Mouse (Mus musculus) neutrophil, adult 5-6 weeks (primary cell): ENCODE measurements around the gene Cdkn2aipnl. TPM values are rescaled to one million over a fixed set of nuclear protein-coding genes. Genes with fewer than 3 reads are reported as not detected.
A peak's percentile ranks its signal among the peaks of the same experiment; 100 is the strongest.

Experiments used
- ATAC-seq: fragments of 151-379, 151-347 bp; 2 replicates; pipeline ENCODE4 v1.8.0; 2017; ENCODE audit warnings: mild to moderate bottlenecking, moderate TSS enrichment; ENCODE audit not compliant: insufficient number of reproducible peaks, poor library complexity, low FRiP score, severe bottlenecking; ENCODE audit errors: extremely low read depth
- total RNA-seq: library from RNA; stranded (forward); fragments of 200-1000 nt; gene quantifications from 2 replicates; pipeline ENCODE4 v1.2.3, GENCODE M21; 2017

The Cdkn2aipnl gene
- 37.9 and 40.5 TPM in 2 replicates for total RNA-seq

DNA sequence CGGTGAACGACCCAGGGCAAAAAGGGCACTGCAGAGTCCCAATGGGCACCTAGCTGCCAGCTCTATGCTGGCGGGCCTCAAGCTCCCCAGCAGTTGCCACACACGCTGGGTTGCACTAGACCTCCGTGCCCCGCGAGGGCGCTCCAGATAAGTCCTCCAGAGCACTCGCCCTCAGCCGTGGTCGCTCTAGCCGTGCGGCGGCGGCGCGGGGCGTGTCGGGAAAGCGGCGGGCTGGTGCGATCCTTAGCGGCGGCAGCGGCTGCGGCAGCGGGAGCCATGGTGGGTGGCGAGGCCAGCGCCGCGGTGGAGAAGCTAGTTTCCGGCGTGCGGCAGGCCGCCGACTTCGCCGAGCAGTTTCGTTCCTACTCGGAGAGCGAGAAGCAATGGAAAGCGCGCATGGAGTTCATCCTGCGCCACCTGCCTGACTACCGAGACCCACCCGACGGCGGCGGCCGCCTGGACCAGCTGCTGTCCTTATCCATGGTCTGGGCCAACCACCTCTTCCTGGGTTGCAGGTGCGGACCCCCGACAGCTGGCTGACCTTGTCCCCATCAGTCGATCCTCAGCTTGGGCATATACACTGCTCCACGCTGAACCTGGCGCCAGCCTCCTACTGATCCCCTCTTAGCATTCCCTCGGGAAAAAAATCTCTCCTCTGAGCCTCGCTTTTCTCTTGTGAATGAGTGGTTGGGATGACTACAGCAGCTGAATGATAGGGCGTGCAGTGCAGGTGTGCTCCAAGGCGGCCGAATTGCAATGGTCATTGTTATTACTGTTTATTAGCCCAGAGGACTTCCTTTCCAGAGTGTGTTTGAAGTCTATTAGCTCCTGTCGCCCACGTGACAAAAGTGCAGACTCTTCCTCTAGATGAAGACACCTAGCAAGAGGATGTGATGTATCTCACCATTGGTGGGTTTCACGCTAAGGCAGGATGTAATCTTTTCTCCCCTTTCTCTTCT lies at the start of gene Cdkn2aipnl:
Gene Cdkn2aipnl (plus strand): TSS at position 219 of the 959 bp plus-strand sequence.
- ATAC-seq: peak; percentile 98

DNA sequence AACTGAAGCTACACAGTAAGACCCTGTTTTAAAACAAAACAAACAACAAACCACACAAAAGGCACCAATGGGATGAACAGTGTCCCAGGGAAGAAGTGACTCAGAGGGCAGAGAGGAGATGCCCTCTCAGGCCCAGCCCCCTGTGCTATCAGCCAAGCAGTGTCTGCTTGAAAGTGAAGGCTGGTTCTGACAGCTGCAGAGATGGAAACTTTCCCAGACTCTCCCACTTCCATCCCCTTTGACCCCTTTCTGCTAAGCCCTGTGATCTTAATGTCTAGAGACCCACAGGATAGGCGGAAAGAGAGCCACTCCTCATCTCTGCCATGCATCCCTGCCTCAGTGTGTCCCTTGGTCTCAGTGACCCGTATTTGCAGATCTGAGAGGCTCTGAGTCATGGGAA lies 49.5 kb upstream of the Cdkn2aipnl start:
- no peak for ATAC-seq

DNA sequence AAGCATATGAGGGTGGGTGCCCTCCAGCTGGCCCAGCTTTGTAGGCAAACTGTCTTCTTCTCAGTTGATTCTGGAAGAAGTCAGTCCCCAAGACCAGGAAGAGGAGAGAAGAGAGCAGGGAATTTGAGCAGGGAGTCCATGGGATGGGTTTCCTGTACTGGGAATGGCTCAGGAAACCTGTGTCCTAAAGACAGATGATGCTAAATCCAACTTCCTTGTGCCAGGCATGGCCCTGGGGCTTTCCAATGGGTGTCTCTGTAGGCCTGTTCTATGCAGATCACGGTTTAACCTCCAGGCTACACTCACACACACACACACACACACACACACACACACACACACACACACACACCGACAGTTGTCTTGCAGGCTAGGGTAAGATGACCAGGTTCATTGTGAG lies 48.9 kb upstream of the Cdkn2aipnl start:
- no peak for ATAC-seq

DNA sequence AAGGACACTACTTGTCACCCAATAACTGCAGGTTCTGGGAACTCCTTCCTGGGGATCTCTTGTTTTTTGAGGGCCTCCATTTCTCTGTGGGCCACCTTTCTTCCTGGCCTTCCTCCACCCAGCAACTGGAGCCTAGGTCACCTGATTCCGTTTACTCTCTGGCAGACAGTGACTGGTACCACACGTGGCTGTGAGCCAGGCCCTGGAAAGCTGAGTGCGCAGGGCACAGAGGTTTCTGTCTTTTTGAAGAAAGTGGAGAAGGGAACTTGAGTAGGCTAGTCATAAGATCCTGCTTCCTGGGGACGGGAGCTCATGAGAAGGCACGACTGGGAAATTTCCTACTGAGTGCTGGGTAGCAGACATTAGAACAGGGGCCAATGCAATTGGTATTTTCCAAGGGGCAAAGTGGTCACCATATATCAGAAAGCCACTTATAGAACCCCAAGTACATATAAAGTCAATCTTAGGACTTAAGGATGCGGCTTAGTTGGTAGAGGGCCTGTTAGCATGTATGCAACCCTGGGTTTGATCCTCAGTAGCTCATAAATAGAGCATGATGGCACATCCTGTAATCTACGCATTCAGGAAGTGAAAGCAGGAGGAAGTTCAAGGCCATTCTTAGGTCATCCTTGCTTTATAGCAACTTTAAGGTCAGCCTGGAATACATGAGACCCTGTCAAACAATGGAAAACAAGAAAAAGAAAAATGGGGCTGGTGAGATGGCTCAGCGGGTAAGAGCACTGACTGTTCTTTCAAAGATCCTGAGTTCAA lies 45.9 kb upstream of the Cdkn2aipnl start:
- peak; percentile 36; the same call in 1 of the 2 replicates for ATAC-seq

DNA sequence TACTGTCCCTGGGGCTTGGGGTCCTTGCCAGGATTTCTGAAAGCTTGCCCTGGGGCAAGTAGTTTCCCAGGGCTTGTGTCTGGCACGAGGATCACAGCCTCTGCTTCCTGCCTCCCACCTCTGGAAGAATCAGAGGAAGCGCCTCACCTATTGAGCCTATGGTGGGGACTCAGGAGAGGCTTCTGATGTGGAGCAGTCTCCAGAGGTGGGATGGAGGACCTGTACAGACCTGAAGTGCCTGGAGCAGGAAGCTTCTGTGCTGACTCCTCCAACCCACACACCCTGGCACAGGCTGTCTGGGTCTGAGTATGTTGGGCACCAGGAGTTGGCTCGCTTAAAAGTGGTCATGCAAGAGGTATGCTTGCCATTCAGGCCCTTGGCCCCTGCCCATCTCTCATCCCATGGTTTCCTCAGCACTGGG lies 45.0 kb upstream of the Cdkn2aipnl start:
- ATAC-seq: no peak

DNA sequence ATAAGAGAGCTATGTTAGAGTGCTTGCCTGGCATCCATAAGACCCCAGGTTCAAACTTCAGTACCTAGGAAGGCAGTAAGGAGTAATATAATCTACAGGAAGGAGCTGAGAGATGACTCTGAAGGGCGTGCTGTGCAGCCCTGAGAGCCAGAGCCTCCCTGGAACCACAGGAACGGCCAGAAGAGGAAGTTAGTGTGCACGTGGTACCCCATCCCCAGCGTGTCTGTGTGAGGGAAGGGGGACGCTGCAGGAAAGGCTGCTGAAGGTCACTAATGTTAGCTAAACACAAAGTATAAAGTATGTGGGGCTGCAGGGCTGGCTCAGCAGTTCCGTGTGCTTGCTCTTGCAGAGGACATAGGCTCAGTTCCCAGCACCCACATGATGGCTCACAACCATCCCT lies 41.9 kb upstream of the Cdkn2aipnl start:
- peak; percentile 85 for ATAC-seq

DNA sequence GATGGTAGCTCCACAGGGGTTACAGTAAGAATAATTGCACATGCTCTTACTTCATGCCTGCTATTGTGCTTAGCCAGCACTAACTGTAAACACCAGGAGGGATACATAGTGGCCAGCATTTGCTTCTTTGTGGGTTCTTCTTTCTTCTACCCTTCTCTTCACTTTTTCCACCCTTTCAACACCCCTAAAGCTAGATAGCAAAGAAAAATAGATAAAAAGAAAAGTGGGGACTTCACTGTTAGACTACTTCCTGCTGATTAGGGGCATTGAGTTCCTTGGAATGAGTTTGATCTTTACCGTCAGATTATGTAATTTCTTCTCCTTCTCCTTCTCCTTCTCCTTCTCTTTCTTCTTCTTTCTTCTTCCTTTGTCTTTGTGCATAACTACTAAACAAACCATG lies 41.1 kb upstream of the Cdkn2aipnl start:
- no peak for ATAC-seq

DNA sequence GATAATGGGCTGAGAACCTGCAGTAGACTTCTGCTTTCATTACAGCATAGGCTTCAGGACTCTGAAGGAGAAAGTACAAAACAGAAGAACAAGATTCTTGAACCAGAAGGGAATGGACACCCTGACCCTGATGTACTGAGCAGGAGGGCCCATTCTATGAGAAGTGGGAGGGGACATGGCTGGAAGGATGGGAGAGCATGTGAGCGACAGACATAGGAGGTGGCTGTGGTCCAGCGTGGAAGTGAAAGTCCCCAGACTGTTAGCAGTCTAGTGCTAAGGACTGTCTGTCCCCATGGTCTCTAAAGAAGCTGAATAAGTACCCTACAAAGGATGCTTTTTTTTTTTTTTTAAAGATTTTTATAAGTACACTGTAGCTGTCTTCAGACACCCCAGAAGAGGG lies 40.4 kb upstream of the Cdkn2aipnl start:
- ATAC-seq: no peak

DNA sequence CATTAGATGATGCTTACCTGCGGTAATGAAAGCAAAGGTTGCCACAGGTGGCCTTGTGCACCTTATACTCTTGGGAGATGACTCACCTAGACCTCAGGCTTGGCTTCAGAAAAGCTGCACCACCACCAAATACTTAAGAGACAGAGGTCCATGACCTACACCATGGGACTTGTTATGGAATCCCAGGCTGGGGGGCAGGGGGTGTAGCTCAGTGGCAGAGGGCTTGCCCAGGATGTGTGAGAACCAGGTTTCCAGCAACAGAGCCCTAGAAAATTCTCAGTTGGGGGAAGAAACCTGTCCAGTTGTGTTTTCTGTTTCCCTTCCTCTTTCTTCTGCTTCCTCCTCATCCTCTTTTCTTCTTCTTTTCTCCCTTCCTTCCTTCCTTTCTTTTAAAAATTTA lies 36.3 kb upstream of the Cdkn2aipnl start:
- peak; percentile 3; the same call in 1 of the 2 replicates for ATAC-seq

DNA sequence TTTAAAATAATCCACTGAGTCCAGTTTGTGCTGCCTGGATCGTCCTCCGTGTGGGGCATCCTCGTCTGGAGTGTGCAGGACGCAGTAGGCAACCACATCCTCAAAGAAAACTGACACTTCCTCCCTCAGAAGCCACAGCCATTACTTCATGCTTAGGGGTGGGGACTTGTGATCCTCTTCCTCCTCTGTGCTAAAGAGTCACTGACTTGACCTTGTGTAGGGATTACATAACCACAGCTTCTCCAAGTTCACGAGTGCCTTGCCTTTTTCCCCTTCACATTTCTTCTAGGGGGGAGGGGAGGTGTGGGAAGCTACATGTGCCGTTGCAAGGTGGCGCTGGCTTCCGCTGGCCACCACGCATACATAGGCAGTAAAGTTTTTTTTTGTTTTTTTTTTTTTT lies 35.7 kb upstream of the Cdkn2aipnl start:
- peak; percentile 95 for ATAC-seq

DNA sequence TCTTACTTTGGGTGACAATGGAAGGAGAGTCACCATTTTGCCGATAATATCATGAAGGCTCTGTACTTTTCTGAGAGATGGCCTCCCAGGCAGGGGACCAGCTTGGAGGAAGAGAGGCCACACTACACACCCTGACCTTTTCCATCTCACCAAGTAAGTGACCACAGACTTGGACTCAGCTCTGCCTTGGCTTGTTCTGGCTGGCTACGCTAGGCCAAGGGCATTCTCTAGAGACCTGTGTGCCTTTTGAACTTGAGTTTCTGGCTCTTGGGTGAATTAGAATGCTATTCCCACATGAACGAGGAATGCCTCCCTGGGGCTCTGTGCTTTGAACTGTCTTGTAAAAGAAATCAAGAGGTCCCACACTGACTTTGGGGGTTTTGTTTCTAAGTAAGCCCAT lies 33.2 kb upstream of the Cdkn2aipnl start:
- no peak for ATAC-seq

DNA sequence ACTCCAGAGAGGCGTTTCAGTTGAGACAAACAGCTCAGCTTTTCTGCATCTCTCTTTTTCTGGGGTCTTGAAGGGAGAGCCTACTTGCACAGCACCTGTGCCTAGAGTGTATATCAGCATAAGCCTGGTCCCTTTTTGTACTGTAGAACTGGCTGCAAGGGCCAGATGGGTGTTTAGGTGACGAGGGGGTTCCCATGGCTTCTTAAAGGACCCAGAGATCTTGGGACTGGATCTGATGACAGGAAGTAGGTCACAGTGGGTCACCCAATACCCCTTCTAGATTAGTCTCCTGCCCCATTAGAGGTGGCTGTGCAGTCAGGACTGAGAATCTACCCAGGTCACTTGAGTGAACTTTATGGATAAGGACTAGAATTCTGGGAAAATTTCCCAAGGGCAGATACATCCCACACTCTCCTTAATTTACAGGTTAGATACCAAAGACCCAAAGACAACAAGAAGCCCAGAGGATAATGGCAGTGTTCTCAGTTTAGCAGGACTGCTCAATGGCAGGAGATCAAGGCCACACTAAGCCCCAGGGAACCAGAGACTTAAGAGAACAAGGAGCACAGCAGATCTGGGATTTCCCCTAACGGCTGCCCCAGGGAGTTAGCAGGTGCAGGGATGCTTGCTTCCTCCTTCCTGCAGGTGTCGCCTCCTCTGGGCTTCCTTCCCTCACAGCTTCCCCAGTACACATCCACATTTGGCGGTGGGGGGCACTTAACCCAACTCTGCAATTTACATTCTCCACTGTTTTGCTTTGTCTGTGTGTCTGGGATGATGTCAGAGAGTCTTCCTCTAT lies 31.6 kb upstream of the Cdkn2aipnl start:
- peak; percentile 5; the same call in 1 of the 2 replicates for ATAC-seq

DNA sequence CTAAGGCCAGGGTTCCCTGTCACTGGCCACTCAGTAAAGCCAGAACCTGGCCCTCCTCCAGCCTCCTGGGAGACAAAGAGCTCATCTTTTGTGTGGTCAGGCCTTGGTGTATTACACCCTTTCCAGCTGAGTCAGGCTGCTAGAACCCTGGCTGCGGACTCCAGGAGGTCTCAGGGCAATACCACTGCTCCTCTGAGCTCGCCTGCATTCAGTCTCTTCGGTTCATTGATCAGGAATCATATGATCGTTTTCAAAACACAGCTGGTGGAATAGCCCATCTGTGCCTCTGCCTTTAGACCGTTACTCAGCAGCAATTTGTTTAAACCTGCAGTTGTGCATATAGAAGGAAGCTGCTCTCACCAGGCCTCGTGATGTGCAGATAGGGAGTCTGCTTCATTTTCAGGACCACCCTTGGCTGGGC lies 30.1 kb upstream of the Cdkn2aipnl start:
- peak; percentile 4; the same call in 1 of the 2 replicates for ATAC-seq

DNA sequence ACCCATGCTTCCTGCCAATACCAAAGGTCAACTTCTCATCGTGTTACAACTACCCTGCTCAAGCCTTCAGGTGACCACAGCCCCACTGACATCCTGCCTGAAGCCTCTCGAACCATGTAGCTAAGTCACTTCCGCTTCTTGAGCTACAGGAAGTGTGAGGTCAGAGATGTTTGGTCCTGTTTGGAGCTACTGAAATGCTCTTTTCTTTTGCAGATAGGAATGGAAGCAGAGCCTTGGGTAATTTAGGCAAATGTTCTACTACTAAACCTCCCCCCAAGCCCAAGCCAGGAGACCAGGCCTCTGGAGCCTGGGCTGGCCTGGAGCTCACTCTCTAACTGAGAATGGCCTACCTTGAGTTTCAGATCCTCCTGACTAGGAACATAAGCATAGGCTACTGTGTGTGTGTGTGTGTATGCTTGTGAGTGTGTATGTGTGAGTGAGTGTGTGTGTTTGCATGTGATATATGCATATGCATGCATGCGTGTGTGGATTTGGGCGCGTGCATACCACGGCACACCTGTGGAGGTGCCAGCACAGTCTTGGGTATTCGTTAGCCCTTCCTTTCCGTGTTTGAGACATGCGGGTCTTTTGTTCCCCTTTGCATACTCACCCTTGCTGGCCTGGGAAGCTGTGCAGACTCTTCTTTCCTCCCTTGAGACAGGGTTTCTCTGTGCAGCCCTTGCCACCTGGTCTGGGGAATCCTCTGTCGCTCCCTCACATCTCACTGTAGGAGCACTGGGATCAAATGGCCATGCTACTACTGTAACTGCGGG lies 28.5 kb upstream of the Cdkn2aipnl start:
- peak; percentile 79 for ATAC-seq

DNA sequence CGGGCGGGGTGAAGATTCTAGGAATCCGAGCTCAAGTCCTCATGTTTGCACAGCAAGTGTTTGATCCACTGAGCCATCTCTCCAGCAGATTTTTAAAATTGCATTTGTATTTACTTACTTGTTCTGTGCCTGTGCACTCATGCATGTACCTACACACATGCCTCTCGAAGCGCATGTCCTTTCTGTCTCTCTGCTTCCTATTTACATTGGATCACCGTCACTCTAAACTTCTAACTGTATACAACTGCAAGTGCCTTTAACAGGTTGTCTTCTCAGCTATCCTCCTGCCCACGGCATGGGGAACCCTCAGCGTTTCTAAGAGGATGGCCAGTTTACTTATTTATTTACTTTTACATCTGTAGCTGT lies 27.9 kb upstream of the Cdkn2aipnl start:
- ATAC-seq: no peak

DNA sequence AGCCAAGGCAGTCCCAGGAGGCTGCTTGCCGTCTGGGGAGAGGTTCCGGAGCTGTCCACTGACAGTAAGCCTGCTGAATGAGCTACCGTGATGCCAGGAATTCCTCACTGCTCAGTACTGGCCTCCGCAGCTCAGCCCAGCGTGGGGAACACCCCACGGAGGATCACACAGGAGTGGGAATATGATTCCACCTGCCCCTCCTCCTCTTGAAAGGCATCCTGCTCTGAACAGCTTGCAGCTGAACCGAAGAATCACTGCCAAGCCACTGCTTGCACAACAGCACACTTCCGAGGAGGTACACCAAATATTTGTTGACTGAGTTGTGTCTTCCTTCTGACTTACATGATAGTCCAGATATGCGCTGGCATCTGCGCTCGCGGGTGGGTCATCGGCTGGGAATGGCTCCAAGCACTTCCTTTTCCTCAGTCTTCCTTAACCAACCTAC lies 26.9 kb upstream of the Cdkn2aipnl start:
- no peak for ATAC-seq

DNA sequence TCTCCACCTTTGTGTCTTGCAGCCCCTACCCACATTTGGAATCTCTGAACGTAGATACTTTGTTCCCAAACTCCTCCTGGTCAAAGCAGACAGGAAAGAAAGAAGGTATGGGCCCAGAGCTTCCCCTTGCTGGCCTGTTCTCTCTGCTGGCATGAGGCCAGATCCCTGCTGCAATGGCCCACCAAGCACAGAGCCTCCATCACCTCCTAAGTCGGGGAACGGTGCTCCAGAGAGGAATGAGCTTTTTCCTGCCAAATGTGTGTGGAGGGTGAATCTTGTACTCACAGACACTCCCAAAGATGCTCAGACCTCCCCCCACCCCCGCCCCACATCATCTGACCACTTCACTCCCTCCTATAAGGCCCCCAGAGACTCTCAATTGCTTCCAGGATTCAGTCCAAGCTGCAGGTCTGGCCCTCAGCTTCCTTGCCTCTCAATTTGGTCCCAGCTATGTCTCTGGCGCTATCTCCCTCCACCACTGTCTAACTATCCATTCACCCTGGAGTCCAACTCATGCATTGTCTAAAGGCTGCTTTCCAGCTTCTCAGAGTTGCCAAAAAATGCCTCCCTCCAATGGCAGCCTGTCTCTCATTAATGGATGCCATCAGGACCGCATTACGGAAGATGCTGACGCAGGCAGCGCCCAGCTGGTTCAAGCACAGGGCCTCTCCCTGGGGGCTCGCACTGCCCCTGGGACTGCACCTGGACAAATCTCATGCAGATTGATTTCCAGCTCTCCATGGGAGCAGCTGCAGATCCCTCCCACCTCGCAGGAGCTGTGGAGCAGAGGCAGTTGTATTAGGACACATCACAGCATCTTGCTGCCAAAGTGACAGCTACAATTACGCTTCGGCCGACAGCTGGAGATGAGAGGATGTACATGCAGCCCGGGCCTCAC lies 24.6 kb upstream of the Cdkn2aipnl start:
- ATAC-seq: no peak
